12 mouse cellular contexts compared by ENCODE assay signal in genomic region chr7:98307411-98307810, GRCm38 (mm10). TPM values are rescaled to one million over a fixed set of nuclear protein-coding genes. Genes with fewer than 3 reads are reported as not detected.
DNase-seq lines count a peak whose midpoint lies in the region; ATAC-seq and TF ChIP-seq lines count a peak whose summit lies in the region.
"Had no signal": no experiment of that assay in that cellular context is flagged by ENCODE, and none has a peak within 500 bp of the region (broad histone marks: within the 10 kb centered on the region; RNA-seq: fewer than 3 reads in every experiment).

No protein-coding gene starts in this region.

- ATAC-seq in hindbrain, embryonic 16.5 days: no peak
- no peak for ATAC-seq in hindbrain, embryonic 12.5 days (ENCODE audit: low FRiP score)
- ATAC-seq in liver, postnatal 0 days: no peak

- WGBS in hindbrain, embryonic 16.5 days: 82% methylated on average over 2 of the region's 2 CpGs
- 98% methylated on average over 2 of the region's 2 CpGs for WGBS in hindbrain, embryonic 12.5 days
- WGBS in liver, postnatal 0 days (ENCODE audit: insufficient replicate concordance): 81% methylated on average over 2 of the region's 2 CpGs

- H3K4me1 ChIP-seq in hindbrain, embryonic 16.5 days (ENCODE audit: control insufficient read depth, insufficient read depth, low read depth, low read length): peaks cover 13% of the 10 kb centered on the region
- peaks cover 12% of the 10 kb centered on the region; the same call in 1 of the 2 replicates for H3K4me1 ChIP-seq in hindbrain, embryonic 12.5 days
- H3K4me1 ChIP-seq in liver, postnatal 0 days (ENCODE audit: insufficient read depth): peaks cover 14% of the 10 kb centered on the region

- H3K27me3 ChIP-seq in hindbrain, embryonic 16.5 days (replicated peaks; ENCODE audit: control insufficient read depth, insufficient read depth, low read length): no peaks in the 10 kb centered on the region
- H3K27me3 ChIP-seq in hindbrain, embryonic 12.5 days: 0 out of 2 replicates have a peak, but pooled peaks cover 2% of the 10 kb centered on the region
- H3K27me3 ChIP-seq in liver, postnatal 0 days (ENCODE audit: insufficient read depth, low read length): no peaks in the 10 kb centered on the region

- H3K9ac ChIP-seq in hindbrain, embryonic 16.5 days (ENCODE audit: low read depth, low read length): no peak overlapping the region
- H3K9ac ChIP-seq in hindbrain, embryonic 12.5 days: no peak overlapping the region
- no peak overlapping the region for H3K9ac ChIP-seq in liver, postnatal 0 days (replicated peaks)

- H3K27ac ChIP-seq in hindbrain, embryonic 16.5 days (ENCODE audit: low read depth, low read length): no peak overlapping the region
- no peak overlapping the region for H3K27ac ChIP-seq in hindbrain, embryonic 12.5 days
- no peak overlapping the region for H3K27ac ChIP-seq in liver, postnatal 0 days (ENCODE audit: low read depth)
- H3K27ac ChIP-seq: left cerebral cortex, adult 2 months; midbrain, embryonic 10.5 days had no signal

- H3K4me2 ChIP-seq in hindbrain, embryonic 16.5 days (ENCODE audit: low read length): peak overlapping the region; percentile 87; the same call in 1 of the 2 replicates
- no peak overlapping the region for H3K4me2 ChIP-seq in hindbrain, embryonic 12.5 days (replicated peaks)
- peak overlapping the region; percentile 93 for H3K4me2 ChIP-seq in liver, postnatal 0 days (ENCODE audit: low read depth, low read length)

- no peaks in the 10 kb centered on the region for H3K9me3 ChIP-seq in hindbrain, embryonic 16.5 days (ENCODE audit: control insufficient read depth, low read length)
- no peaks in the 10 kb centered on the region for H3K9me3 ChIP-seq in hindbrain, embryonic 12.5 days (replicated peaks)
- no peaks in the 10 kb centered on the region for H3K9me3 ChIP-seq in liver, postnatal 0 days (ENCODE audit: low read length)
- H3K9me3 ChIP-seq: midbrain, embryonic 10.5 days had no signal

- H3K36me3 ChIP-seq in hindbrain, embryonic 16.5 days (ENCODE audit: control insufficient read depth, insufficient read depth, low read length): no peaks in the 10 kb centered on the region
- no peaks in the 10 kb centered on the region for H3K36me3 ChIP-seq in hindbrain, embryonic 12.5 days
- H3K36me3 ChIP-seq in liver, postnatal 0 days (replicated peaks; ENCODE audit: insufficient read depth, low read length): no peaks in the 10 kb centered on the region; the same call in 1 of the 2 replicates
- H3K36me3 ChIP-seq: midbrain, embryonic 10.5 days had no signal

- no peak for TF ChIP-seq CTCF in liver, postnatal 0 days (IDR thresholded peaks at IDR 0.05; ENCODE audit: low read depth)

- no peak for TF ChIP-seq EP300 in liver, postnatal 0 days (IDR thresholded peaks at IDR 0.05; ENCODE audit: low read depth)

- DNase-seq in 416B (ENCODE audit: low read depth) (peak; percentile 37), MEL-GATA-1-ER (ENCODE audit: extremely low read depth, low read depth) (peak; percentile 34)
- no peak for DNase-seq in liver, postnatal 0 days
- DNase-seq in right cerebral cortex, postnatal 14 days: no peak
- DNase-seq in kidney, postnatal 4 days: no peak
- DNase-seq: adrenal gland, postnatal 14 days; gastrocnemius, postnatal 25 days; lung, postnatal 10 days had no signal

- no peak overlapping the region for H3K4me3 ChIP-seq in hindbrain, embryonic 16.5 days (ENCODE audit: low read length)
- H3K4me3 ChIP-seq in hindbrain, embryonic 12.5 days: no peak overlapping the region
- peak overlapping the region; percentile 68 for H3K4me3 ChIP-seq in liver, postnatal 0 days (ENCODE audit: low read depth, low read length)

RNA-seq across cellular contexts. Expression of gene Acer3, which starts 13.6 kb away (rescaled TPM):
- 26.9 and 29.5 TPM in 2 replicates for polyA plus RNA-seq in hindbrain, embryonic 16.5 days (2015; fragmentation: Nextera tagmentation; extraction: Ambion mirVana)
- 14.9 and 15.8 TPM in 2 replicates for polyA plus RNA-seq in hindbrain, embryonic 12.5 days (2016; fragmentation: Nextera tagmentation; extraction: Ambion mirVana)
- 18.7 and 19.4 TPM in 2 replicates for polyA plus RNA-seq in liver, postnatal 0 days (2015; fragmentation: Nextera tagmentation; extraction: Ambion mirVana)

RNA-seq across cellular contexts. Expression of gene Tsku, which starts 53.7 kb away (rescaled TPM):
- polyA plus RNA-seq in hindbrain, embryonic 16.5 days (2015; fragmentation: Nextera tagmentation; extraction: Ambion mirVana): 6.5 and 9.8 TPM in 2 replicates
- polyA plus RNA-seq in hindbrain, embryonic 12.5 days (2016; fragmentation: Nextera tagmentation; extraction: Ambion mirVana): 9.0 and 10.3 TPM in 2 replicates
- 8.3 and 18.9 TPM in 2 replicates for polyA plus RNA-seq in liver, postnatal 0 days (2015; fragmentation: Nextera tagmentation; extraction: Ambion mirVana)

Comparison
In these comparisons a context has a peak if more than half of its experiments do, and no peak if none do; other contexts are left out.
1. DNase-seq: peak in 416B (single experiment) and MEL-GATA-1-ER (single experiment); none in liver, postnatal 0 days (single experiment), right cerebral cortex, postnatal 14 days (single experiment) and kidney, postnatal 4 days (0 of 2).